Mouse (Mus musculus) kidney, postnatal 10 days (tissue): ENCODE results near the gene Slc25a39.
"Not testable (repeated sequence)": the region's sequence is repeated elsewhere in the genome, so short reads cannot be mapped to it uniquely, and the experiment has no call there.

Source experiments
- DNase-seq: peaks from one replicate; pipeline ENCODE4 v3.0.0; 2021; ENCODE audit warnings: mixed read lengths

Slc25a39 gene

DNA sequence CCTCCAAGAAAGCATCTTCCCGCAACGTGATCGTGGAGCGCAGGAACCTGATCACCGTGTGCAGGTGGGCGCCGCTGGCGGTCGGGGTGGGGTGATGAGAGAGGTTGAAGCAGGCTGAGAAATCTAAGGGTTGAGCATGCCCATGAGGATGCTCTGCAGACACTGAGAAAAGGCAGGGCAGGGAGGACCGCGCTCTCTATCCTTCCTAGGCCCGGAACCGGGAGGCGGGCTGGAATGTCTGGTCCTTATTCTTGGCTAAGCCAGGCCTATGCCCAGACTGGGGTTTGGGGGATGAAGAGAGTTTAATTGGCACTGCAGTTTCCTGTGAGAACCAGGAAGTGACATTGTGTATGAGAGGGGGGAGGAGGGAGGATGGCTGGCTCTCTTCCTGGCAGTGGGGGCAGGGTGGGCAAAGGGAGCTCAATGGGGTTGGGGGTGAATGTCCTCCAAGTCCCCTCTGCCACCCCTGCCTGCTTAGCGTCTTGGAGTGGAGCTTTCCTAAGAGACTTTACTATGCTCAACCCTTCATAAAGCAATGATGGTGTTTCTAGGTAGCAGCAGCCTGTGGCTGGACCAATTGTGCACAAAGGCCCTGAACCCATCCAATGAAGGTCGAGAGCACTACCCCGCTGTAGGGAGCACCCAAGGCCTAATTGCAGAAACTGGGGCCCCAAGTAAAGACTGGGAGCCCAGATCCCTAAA is 13.9 kb downstream of the Slc25a39 start:
- no peak for DNase-seq

DNA sequence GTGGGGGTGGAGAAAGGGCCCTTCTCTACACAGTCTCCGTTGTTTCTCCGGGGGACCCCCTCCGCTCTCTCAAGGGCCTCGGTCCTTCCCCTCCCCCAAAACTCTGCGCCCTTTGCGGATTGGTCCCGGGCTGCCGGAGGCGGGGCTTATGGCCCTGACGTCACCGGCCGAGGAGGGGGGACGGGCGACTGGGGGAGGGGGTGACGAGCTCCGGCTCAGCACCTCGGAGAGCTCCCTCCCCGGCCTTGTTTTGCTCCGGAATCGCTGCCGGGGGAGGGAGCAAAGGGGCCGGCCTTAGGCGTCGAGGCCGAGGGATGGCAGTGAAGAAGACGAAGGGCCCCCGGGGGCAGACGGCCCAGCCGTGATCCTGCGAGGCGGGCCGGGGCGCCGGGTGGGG is 14.5 kb downstream of the Slc25a39 start, which contains the start of gene Rundc3a:
Gene Rundc3a (plus strand): TSS at position 166 of the 397 bp plus-strand sequence.
- peak; percentile 94 for DNase-seq

DNA sequence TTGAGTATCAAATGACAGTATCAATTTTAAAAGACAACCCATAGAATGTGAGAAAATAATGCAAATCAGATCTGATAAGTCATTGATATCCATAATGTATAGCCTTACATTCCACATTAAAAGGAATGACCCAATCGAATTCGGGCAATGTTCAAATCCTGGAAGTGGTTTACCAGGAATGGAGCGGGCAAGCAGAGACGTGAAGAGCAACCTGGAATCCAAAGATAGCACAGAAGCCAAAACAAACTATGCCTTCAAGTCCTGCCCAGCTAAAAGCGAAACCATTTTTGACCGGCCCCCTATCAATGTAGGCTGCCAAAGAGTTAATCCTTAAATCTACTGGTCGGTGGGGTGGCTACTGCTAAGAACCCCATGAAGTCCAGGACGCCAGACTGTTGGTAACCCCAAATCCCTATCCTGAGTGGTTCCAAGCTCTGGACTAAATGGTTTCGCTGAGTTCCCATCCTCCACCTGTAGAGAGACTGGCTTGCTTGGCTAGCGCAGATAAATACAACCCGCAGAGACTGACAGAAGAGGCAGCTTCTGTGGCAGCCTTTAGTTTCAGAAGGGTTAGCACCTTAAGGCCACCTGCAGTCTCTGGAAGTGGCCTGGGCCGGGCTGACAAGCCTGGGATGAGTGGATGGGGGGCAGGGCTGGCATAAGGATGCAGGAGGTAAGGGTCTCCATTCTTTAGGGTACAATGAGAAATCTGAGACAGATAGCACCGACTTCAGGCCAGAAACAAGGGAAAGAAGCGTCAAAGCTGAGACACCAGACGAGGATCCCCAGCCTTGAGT is 15.1 kb downstream of the Slc25a39 start:
- DNase-seq = no peak

DNA sequence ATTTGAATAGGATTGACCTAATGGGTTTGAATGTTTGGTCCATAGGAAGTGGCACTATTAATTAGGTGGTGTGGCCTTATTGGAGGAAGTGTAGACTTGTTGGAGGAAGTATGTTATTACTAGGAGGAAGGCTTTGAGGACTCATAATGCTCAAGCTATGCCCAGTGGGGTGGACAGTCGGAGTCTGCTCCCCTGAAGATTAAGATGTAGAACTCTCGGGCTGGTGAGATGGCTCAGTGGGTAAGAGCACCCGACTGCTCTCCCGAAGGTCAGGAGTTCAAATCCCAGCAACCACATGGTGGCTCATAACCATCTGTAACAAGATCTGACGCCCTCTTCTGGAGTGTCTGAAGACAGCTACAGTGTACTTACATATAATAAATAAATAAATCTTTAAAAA is 18.3 kb downstream of the Slc25a39 start:
- not testable (repeated sequence) for DNase-seq

DNA sequence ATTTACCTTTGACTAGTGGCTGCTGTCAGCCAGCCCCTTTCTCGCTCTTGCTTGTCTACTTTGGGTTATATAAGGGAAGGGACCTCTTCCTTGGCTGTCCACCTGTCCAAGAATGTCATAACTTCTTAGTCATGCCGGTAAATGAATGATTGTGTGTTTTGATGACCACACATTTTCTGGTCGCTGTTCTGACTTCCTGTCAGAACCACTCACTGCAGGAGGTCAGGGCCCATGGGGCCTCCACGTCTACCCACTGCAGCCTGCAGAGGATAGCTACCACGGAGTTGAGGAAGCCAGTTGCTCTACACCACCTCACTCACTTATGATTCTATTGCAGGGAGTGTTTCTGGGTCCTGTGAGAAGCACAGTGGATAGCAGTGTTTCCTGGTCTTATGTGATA is 21.6 kb downstream of the Slc25a39 start:
- no peak for DNase-seq

DNA sequence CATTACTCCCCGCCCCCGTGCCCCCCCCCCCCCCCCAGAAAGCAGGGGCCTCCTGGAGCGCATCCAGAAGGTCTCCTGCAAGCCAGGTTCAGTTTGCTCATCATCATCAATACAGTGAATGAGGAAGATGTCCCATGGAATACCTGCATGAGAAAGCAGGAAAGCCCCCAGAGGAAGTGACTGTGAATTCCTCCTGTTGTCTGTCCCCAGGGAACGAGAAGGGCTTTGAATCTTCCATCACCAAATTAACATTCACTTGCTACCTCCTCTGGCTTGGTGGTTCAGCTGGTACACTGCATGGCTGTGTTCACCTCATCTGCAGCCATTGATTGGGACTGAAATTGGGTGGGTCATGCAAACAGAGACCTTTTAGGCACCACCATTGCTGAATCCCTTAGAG is 22.7 kb downstream of the Slc25a39 start:
- DNase-seq = no peak

DNA sequence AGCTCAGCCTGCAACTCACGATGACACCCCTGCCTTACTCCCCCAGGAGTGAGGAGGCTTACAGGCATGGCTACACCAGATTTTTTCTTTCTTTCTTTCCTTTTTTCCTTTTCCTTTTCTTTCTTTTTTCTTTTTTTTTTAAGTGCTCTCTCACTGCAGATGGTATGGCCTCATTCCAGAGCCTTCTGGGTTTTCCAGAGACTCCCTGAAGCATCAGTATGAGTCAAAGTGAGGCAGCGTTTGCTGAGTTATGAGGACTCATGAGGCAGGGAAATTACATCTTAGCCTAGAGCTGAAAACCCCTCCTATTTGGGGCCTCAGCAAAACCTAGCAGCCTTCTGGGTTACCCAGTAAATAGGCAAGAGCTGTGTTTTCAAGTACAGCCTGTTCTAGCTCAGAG is 23.3 kb downstream of the Slc25a39 start:
- DNase-seq = no peak

DNA sequence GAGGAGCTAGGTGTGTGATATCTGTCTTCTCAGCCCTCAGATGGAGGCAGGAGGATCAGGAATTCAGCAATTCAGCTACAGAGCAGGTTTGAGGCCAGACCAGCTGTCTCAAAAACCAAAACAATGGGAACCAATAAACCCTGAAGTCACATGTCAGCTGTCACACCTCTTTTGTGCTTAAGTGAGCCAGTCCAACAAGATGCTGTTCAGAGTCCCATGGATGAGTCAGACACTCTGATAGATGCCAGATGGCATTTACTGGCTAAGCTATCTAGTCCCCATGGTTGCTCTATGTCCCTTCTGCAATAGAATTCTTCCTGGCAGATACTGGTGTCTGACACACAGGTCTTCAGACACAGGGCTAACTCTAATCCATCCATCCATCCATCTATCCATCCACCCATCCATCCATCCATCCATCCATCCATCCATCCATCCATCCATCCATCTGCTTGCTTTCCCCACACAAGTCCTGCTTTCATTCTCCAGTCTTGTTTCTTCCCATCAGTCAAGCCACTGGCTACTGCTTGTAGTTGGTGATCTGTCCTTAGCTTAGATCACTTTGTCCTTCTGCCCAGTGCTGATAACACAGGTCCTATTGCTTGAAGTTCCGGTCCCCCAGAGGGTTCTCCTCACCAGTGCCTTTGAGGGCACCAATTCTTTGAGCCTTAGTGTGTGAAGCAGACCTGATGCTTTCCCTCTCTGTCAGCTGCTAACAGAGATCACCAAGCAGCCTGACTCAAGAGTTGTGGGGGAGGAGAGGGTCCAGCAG is 24.2 kb downstream of the Slc25a39 start:
- DNase-seq = no peak

DNA sequence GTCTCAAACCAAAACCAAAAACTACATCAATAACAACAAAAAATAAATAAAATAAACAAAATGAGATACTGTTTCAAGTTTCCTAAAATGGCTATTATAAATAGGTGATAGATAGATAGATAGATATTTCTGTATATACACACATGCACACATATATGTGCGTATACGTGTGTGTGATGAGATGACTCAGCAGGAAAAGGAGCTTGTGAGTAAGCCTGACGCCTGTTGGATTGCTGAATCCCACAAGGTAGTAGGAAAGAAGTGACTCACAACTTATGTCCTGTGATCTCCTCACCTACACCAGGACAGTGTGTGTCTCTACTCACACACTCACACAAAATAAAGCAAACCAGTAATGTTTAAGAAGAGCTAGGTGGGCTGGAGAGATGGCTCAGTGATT is 25.0 kb downstream of the Slc25a39 start:
- DNase-seq = no peak

DNA sequence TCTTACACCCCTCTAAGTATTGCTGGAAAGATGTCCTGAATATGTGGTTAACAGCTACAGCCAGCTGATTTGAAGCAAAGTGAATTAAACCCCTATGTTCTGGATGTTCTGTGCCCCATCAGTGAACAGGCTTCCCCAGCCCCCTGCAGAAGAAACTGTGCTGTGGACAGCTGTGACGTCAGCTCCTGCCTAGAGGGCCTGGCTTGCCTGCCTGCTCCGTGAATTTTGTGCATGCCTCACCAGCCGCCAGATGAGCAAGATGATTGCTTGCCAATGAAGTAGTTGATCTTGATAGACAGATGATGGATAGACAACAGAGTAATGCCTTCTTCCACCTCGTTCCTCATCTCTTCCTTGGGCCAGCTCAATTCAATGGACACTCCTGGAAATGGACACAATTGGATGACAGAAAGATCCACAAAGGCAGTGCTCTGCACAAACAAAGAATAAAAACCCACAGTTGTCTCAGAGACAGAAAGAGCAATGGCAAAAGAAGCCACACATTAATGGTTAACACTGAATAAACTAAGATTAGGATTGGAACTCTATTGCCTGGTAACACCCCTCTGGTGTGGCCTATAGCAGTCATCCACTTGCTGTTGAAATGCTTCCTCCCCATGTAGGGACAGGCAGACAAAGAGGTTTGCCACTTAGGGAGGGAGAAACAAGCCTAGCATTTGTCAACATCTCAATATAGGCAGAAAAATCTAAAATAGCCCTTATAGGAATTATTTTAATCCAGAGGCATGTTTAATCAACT is 26.2 kb downstream of the Slc25a39 start:
- DNase-seq = no peak

DNA sequence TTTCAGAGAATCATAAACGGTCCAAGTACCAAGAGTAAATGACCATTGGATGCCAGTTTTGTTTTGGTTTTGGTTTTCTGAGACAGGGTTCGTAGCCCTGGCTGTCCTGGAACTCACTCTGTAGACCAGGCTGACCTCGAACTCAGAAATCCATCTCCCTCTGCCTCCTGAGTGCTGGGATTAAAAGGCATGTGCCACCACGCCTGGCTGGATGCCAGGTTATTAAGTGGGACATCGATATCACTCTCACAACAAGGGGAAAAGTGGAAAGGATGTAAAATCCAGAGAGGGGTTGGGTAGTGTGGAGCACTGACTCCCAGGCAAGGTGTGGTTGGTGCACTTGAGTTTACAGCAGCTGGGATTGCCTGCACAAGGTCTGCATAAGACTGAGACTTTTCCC is 27.7 kb downstream of the Slc25a39 start:
- DNase-seq = no peak

DNA sequence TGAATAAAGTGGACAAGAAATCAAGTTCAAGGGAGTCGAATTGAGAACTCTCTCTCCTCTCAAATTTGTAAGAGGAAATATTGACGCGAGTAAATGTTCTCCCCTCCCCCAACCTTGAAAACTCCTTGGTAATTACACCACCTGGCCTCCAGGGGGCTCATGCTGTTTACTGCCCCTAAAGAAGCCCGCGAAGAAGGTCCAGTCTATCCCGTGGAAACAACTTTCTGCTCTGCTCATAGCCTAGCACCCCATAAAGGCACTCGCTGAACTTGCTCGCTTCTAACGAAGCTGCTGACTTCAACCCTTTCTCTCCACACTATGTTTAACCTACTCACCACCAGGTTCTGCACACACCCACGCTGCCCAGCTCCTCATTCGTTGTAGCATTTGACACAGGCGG is 30.6 kb downstream of the Slc25a39 start:
- no peak for DNase-seq

DNA sequence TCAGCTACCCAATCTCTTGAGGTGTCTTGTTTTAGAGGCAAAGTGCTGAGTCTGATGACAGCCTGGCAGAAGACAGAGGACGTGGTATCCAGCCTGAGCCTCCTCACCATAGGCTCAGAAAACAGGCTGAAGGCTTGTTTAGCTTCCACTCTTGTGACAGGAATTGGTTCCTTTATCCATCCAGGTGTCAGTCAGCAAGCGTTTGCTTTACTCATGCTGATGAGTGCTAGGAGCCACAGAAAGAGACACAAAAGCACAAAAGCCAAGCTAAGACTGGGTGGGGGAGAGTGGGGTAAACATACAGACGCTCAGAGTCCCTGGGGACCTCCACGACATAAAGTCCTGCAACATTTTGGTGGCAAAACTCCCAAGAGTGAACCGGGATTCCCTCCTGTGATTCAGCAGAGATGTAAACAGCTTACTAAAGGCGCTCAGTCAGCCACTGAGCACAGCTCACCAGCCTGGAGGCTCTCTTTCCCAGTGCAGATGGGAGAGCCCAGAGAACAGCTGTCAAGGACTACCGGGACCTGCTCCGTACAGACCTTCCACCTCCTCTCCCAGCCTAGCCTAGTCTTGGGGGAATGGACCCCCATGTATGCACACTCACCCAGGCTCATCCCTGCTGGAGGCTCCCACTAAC is 31.4 kb downstream of the Slc25a39 start:
- DNase-seq = no peak

DNA sequence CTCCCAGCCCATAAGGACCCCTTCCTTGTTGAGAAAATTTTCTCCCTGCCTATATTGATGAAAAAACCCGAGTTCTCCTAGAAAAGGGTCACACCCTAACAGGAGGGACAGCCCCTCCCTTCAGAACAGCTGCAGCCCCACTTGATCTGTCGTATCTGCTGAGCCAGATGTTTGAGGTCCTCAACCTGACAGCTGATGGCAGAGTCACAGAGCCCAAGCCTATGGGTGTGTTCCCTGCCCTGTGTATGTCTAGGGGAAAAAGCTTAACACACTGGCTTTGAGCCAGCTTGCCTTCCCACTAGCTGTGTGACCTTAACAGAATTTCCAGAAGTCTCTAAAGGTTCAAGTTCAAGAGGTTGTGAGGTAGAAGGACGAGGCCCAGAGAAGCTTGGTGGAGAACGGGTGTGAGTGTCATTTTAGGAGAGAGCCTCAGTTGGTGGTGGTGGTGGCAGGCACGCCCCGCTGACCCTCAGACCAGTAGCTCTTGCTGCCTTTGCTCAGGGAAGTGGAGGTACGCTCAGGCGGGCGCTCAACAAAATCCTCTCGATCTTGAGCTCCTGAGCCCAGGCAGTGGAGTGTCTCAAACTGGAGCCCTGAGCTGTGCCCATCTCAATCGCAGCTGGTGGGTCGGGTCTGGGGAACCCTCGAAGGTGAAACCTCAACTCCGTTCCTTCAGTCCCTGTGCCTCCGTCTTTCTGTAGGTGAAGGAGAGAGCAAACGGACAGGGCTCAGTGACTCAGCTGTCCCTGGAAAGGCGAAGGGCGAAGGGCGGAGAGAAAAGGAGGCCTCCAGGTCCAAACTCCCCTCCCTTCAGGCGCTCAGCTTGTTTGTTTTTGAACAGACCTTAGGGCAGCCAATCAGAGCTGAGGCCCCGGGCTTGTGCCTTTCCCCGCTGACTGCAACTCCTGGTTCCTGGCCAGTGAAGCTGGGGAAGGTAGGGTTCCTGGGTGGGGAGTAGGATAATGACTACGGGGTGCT is 32.3 kb downstream of the Slc25a39 start:
- DNase-seq = peak; percentile 72

DNA sequence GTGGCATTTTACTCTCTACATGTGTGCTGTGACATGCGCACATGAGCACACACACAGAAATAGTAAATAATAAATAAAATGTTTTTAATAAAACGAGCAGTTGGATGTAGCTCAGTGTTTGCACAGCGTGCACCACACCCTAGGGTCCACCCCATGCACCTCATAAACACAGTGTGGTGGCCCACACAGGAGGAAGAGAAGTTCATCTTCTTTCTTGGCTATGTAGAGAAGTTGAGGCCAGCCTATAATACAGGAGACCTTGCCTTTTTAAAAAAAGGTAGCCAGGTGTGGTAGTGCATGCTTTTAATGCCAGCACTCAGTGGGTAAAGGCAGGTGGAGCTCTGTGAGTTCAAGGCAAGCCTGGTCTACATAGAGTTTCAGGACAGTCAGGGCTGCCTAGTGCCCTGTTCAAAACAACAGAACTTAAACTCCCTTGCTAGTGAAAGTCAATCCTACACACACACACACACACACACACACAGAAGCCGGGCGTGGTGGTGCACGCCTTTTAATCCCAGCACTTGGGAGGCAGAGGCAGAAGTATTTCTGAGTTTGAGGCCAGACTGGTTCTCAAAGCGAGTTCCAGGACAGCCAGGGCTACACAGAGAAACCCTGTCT is 33.5 kb downstream of the Slc25a39 start:
- no peak for DNase-seq

DNA sequence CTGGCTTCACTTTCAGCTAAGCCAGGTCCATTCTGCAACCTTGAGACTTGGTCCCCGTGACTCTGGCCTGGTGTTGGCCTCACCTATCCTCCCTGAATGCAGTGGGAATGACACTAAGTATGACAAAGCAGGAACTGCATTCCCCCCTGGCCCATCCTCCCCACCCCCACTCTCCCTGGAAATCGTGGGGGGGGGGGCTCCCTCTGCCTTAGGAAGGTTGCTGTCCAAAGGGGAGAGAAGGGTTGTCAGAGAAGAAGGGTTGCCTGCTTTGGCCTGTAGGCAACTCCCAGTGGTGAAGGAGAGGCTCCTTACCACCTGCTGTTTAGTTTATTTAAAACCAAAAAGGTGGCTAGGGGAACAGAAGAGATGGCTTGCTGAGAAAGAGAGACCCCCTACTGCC is 34.1 kb downstream of the Slc25a39 start:
- DNase-seq = no peak

DNA sequence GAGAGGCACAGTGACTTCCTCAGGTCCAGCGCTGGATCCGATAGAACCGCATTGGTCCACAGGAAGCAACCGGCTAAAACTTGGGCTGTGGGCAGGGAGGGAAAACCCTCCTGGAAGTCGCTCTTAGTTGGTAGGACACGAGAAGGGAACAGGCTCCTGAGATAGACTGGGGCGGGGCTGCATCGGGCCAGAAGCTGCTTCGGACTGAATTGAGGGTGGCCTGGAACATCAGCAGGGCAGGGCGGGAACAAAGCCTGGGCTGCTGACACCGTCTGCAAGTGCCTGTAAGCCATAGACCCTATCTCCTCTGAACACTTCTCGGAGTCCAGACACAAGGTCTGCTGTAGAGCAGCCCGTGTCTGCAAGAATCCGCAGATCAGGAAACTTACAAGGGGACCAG is 34.8 kb downstream of the Slc25a39 start:
- DNase-seq = no peak

DNA sequence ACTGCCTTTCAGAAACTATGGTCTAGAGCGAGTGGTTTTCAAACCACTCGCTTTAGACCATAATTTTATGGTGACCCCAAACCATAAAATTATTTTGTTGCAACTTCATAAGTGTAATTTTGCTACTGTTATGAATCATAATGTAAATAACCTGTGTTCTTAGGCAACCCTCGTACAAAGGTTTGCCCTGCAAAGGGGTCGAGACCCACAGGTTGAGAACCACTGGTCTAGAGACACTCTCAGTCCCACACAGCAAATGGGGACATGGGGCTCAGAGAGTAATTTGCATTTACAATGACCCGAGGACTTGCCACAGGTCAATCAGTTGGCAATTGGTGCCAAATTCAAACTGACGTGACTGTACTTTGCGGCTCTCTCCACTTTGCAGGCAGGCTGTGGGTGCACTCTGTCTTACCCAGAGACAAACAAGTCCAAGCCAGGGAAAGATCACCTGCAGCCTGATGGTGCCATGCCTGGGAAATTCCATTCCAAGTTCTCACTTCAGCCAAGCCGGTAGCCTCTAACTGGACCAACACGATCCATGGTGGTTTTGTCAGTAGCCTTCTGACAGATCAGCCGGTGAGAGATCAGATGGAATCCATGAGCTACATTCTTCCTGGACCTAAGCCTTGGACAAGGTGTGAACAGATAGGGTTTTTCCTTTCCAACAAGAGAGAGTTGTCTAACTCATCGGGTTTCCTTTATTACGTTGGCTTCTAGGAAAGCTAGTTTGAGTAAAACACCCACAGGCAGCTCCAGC is 35.6 kb downstream of the Slc25a39 start:
- DNase-seq = no peak

DNA sequence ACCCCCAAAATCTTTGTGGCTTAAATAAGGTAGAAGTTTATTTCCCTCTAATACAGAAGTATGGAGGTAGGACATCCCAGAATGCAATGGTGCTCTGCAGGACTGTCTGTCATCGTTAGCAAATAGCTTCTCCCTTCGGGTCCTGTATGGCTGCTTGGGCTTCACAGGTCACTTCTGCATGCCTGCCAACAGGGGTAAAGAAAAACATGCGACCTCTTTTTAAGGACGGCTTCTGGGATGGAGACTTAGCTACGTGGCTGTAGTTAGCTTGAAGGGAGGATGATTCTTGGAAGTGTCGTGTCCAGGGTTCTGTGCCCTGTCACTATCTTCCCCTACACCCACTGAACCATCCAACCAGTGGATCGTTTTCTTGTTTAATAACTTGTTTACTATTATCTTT is 37.5 kb downstream of the Slc25a39 start:
- no peak for DNase-seq

DNA sequence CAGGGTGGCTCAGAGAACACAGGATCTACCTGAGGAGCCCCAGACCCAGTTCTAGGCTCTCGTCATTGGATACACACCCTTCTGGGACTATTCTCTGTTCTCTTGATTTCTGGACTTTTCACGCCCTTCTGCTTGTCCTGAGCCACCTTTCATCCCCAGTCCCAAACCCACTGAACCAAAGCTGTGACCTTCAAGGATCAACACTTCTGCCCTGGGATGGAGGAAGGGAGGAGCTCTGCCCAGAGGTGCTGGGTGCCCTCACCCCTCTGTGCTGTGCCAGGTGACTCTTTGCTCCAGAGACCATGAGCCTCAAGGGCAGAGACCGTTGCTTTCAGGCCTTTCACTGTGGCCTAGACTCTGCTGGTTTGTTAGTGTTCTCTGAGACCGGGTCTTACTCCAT is 38.5 kb downstream of the Slc25a39 start:
- DNase-seq = no peak
